Mouse (Mus musculus): ENCODE measurements around the gene Gstp2.

- TF ChIP-seq TAL1 (IDR thresholded peaks at IDR 0.05; ENCODE audit: low read length) (no peak), GATA1 (IDR thresholded peaks at IDR 0.05; ENCODE audit: low read length) (no peak)
These were observed 13.2 kb downstream of the Gstp2 start for GRCm38 (mm10) chr19:4032668-4033067.
